Mouse (Mus musculus): ENCODE results near the gene Ucn3. TPM values are rescaled to one million over a fixed set of nuclear protein-coding genes. Genes with fewer than 3 reads are reported as not detected.
"Not testable (repeated sequence)": the region's sequence is repeated elsewhere in the genome, so short reads cannot be mapped to it uniquely, and the experiment has no call there.

The Ucn3 gene
- not detected for total RNA-seq (2021)
- long read RNA-seq, experiment 1 = 0 reads
- long read RNA-seq, experiment 2 = 0 reads

DNA sequence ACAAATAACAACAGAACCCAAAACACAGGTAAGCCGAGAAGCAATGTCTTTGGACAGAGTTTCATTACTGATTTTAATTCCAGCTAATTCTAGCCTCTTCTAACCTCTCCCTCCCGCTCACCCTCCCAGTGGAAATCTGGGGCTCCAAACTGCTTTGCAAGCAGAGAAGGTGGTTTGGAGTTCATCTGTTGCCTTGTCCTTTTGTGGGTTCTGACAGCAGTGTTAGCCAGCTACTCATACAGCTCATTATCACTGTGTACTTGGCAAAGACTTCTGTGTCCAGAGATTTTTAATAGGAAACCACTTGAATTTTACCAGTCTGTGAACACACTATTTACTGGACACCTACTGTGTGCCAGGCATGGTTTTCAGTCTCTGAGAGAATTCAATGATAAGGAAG, at the start of gene Ucn3:
Gene Ucn3 (minus strand): TSS at position 101 of the 400 bp plus-strand sequence.
- no peak for DNase-seq

GRCm38 (mm10) chr13:3992081-3992480, 46.9 kb upstream of the Ucn3 start:
- DNase-seq = no peak

GRCm38 (mm10) chr13:3968849-3969248, 23.7 kb upstream of the Ucn3 start:
- no peak for DNase-seq

GRCm38 (mm10) chr13:3951198-3951914, 6.2 kb upstream of the Ucn3 start:
- DNase-seq = no peak

DNA sequence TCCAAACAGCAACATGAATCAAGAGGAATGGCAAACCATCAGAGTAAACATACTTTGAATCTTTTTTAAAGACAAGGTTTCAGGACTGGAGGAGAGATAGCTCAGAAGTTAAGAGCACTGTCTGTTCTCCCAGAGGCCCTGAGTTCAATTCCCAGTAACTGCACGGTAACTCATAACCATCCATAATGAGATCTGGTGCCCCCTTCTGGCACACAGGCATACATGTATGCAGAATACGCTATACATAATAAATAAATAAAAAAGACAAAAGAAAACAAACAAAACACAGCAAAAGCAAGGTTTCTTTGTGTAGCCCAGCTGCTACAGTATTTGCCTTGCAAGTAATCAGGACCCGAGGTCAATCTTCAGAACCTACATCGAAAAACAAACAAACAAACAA, 4.3 kb upstream of the Ucn3 start:
- no peak for DNase-seq

GRCm38 (mm10) chr13:3947267-3947666, 2.1 kb upstream of the Ucn3 start:
- no peak for DNase-seq

- DNase-seq = no peak
Measured at GRCm38 (mm10) chr13:3944699-3945098, 450 bp downstream of the Ucn3 start.

DNA sequence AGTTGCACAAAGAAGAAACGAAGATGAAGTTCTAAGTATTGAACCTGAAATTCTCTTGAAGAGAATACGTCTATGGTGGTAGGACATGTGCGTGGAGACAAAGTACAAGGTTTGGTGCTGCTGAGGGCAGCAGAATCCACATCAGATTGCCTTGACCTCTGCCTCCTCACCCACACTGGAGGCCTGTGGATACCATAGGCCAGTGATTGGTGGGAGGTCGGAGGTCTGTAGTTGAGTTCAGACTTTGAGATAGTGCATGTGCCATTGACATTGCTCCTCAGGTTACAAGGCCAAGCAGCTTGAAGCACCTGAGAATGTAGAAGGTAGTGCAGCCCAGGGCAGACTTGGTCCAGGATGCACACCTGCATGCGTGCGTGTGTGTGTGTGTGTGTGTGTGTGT, 19.1 kb downstream of the Ucn3 start:
- DNase-seq = no peak

GRCm38 (mm10) chr13:3925632-3926031, 19.5 kb downstream of the Ucn3 start:
- DNase-seq = no peak

- DNase-seq = no peak
Measured at GRCm38 (mm10) chr13:3924483-3924882, 20.7 kb downstream of the Ucn3 start.

GRCm38 (mm10) chr13:3917571-3918311, 27.4 kb downstream of the Ucn3 start, which contains the start of the genes Net1 and Tubal3:
Gene Net1, minus strand, starts transcription at chr13:3918220.
Gene Tubal3, plus strand, starts transcription at chr13:3918274.
- peak; percentile 87 to 94 for DNase-seq

GRCm38 (mm10) chr13:3913504-3913903, 31.6 kb downstream of the Ucn3 start:
- no peak for DNase-seq

DNA sequence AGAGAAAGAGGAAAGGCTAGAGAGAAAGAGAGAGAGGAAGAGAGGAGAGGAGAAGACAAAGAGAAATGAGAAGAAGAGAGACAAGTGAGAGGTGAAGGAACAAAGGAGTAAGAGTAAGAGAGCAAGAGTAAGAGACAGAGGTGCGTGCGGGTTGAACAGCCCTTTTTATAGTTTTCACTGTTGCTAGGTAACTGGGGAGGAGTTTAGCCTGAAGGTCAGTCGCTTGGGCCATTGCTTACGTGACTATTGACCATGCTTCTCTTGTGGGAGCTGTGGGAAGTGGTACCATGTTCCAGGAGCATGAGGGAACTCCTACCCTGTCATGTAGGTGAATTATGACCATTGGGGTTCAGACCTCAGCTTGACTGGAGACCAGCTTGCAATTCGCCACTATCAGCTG, 34.8 kb downstream of the Ucn3 start:
- DNase-seq = no peak

DNA sequence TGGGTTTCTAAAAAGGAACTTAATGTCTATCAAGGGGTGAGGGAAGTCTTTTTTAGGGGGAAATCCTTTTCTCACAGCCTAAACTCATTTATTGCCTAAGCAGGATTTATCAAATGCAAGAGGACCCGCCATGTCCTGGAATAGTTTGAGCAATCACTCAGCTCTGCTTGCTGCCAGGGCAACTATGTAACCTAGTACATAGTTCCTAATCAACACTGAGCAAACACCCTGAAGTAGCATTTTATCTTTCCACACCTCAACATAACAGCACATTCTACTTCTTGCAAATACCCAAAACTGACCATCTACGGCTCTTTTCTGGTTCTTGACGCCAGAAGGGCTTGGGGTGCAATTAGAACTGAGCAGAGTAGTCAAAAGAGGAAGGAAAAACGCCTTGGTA, 36.9 kb downstream of the Ucn3 start:
- no peak for DNase-seq

DNA sequence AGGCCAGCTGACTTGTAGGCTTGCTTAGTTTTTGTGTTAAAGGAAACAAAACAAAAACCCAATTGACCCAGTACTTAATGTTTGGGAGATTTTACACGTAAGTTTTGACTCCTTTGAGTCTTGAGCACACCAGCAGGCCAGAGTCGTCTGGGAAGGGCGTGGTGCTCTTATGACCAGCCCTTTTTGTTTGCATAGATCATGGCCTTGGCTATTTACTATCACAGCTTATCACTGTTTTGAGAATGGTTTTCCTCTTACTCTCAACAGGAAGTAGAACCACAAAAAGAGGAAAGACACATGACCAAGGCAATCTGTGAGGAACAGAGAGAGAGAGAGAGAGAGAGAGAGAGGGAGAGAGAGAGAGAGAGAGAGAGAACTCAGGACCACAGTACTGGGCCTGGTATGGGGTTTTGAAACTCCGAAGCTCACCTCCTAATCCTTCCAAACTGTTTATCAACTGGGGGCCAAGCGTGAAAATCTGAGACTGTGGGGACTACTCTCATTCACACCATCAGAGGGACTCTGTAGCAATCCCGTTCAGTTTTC, 37.9 kb downstream of the Ucn3 start:
- DNase-seq = no peak

- DNase-seq = no peak
Measured at GRCm38 (mm10) chr13:3899301-3899700, 45.8 kb downstream of the Ucn3 start.

GRCm38 (mm10) chr13:3898202-3898601, 46.9 kb downstream of the Ucn3 start:
- not testable (repeated sequence) for DNase-seq

GRCm38 (mm10) chr13:3896913-3897312, 48.2 kb downstream of the Ucn3 start:
- DNase-seq = peak; percentile 73 to 89

DNA sequence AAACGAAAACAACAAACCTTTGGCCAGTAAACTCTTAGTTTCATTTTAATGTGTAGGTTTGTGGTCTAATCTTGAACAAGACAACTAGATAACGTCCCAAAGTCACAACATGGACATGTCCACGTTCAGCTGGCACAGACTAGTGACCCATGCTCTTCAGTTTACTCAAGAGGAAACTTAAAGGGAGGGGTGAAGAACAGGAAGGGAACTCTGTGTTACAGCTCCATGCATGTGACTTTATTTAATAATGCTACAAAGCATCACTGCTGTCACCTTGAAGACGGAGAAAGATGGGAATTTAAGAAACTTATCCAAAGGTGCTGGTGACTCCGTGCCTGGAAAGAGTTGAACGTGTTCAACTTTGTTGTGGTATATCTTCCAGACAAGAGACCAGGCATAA, 49.1 kb downstream of the Ucn3 start:
- no peak for DNase-seq

- no peak for DNase-seq
Measured at GRCm38 (mm10) chr13:3895397-3895980, 49.7 kb downstream of the Ucn3 start.

GRCm38 (mm10) chr13:3894549-3894948, 50.6 kb downstream of the Ucn3 start:
- no peak for DNase-seq

- peak; percentile 93 for DNase-seq
Measured at GRCm38 (mm10) chr13:3893126-3893734, 51.9 kb downstream of the Ucn3 start.
